Mouse (Mus musculus): ENCODE results near the gene Srek1ip1.

The Srek1ip1 gene

GRCm38 (mm10) chr13:104792184-104792583, at the start of gene Srek1ip1:
Gene Srek1ip1, plus strand, starts transcription at chr13:104792484.
- DNase-seq (ENCODE audit: low spot score), result no peak

GRCm38 (mm10) chr13:104742866-104743265, 49.4 kb upstream of the Srek1ip1 start:
- no peak for DNase-seq (ENCODE audit: low spot score)

- no peak for DNase-seq (ENCODE audit: low spot score)
Observed at GRCm38 (mm10) chr13:104747032-104747431, 45.3 kb upstream of the Srek1ip1 start.

- no peak for DNase-seq (ENCODE audit: low spot score)
Observed at GRCm38 (mm10) chr13:104759381-104759780, 32.9 kb upstream of the Srek1ip1 start.

- no peak for DNase-seq (ENCODE audit: low spot score)
Observed at GRCm38 (mm10) chr13:104762401-104762800, 29.9 kb upstream of the Srek1ip1 start.

GRCm38 (mm10) chr13:104763193-104763592, 29.1 kb upstream of the Srek1ip1 start:
- DNase-seq (ENCODE audit: low spot score), result no peak

- no peak for DNase-seq (ENCODE audit: low spot score)
Observed at GRCm38 (mm10) chr13:104779104-104779670, 13.1 kb upstream of the Srek1ip1 start.

- no peak for DNase-seq (ENCODE audit: low spot score)
Observed at GRCm38 (mm10) chr13:104787260-104787659, 5.0 kb upstream of the Srek1ip1 start.

GRCm38 (mm10) chr13:104789663-104790062, 2.6 kb upstream of the Srek1ip1 start:
- no peak for DNase-seq (ENCODE audit: low spot score)

- no peak for DNase-seq (ENCODE audit: low spot score)
Observed at GRCm38 (mm10) chr13:104794421-104794820, 2.1 kb downstream of the Srek1ip1 start.

GRCm38 (mm10) chr13:104799067-104799466, 6.8 kb downstream of the Srek1ip1 start:
- DNase-seq (ENCODE audit: low spot score), result no peak

- DNase-seq (ENCODE audit: low spot score), result no peak
Observed at GRCm38 (mm10) chr13:104799566-104800182, 7.4 kb downstream of the Srek1ip1 start.

- no peak for DNase-seq (ENCODE audit: low spot score)
Observed at GRCm38 (mm10) chr13:104805681-104806080, 13.4 kb downstream of the Srek1ip1 start.

GRCm38 (mm10) chr13:104816270-104816634, 24.0 kb downstream of the Srek1ip1 start:
- DNase-seq (ENCODE audit: low spot score), result no peak

- peak; percentile 83 for DNase-seq (ENCODE audit: low spot score)
Observed at GRCm38 (mm10) chr13:104816635-104817571, 24.6 kb downstream of the Srek1ip1 start, which contains the start of gene Cwc27. Gene Cwc27, minus strand, starts transcription at chr13:104817142.

- DNase-seq (ENCODE audit: low spot score), result no peak
Observed at GRCm38 (mm10) chr13:104817696-104818095, 25.4 kb downstream of the Srek1ip1 start.

- no peak for DNase-seq (ENCODE audit: low spot score)
Observed at GRCm38 (mm10) chr13:104821192-104821591, 28.9 kb downstream of the Srek1ip1 start.

GRCm38 (mm10) chr13:104821908-104822307, 29.6 kb downstream of the Srek1ip1 start:
- no peak for DNase-seq (ENCODE audit: low spot score)

GRCm38 (mm10) chr13:104822411-104822838, 30.1 kb downstream of the Srek1ip1 start:
- DNase-seq (ENCODE audit: low spot score), result no peak

- DNase-seq (ENCODE audit: low spot score), result no peak
Observed at GRCm38 (mm10) chr13:104825470-104825869, 33.2 kb downstream of the Srek1ip1 start.

- no peak for DNase-seq (ENCODE audit: low spot score)
Observed at GRCm38 (mm10) chr13:104832811-104833210, 40.5 kb downstream of the Srek1ip1 start.

GRCm38 (mm10) chr13:104837628-104838027, 45.3 kb downstream of the Srek1ip1 start:
- DNase-seq (ENCODE audit: low spot score), result no peak

- no peak for DNase-seq (ENCODE audit: low spot score)
Observed at GRCm38 (mm10) chr13:104841937-104842336, 49.7 kb downstream of the Srek1ip1 start.
